Mouse (Mus musculus) urinary bladder, adult 2 months (tissue): ENCODE results near the gene Taf11. TPM values are rescaled to one million over a fixed set of nuclear protein-coding genes. Genes with fewer than 3 reads are reported as not detected.
A peak's percentile ranks its signal among the peaks of the same experiment; 100 is the strongest.

Experiments
- DNase-seq: peaks from one replicate; pipeline ENCODE4 v3.0.0; 2022; ENCODE audit warnings: low spot score
- polyA plus RNA-seq: library from polyadenylated mRNA; depleted of rRNA; stranded (reverse); fragments of >200 nt; gene quantifications from 2 replicates; pipeline ENCODE4 v1.2.3, GENCODE M21; 2012

The Taf11 gene
- polyA plus RNA-seq, 1 experiment: 32.9 TPM

- no peak for DNase-seq
These were observed 11.0 kb upstream of the Taf11 start for GRCm38 (mm10) chr17:27920676-27921075.

- no peak for DNase-seq
These were observed 6.7 kb upstream of the Taf11 start for GRCm38 (mm10) chr17:27916366-27916765.

- no peak for DNase-seq
These were observed 5.1 kb upstream of the Taf11 start for GRCm38 (mm10) chr17:27914742-27915141.

GRCm38 (mm10) chr17:27911371-27911770 lies 1.7 kb upstream of the Taf11 start:
- DNase-seq: no peak

GRCm38 (mm10) chr17:27908888-27909621 lies 589 bp downstream of the Taf11 start, which contains the start of gene Anks1:
Gene Anks1, plus strand, starts transcription at chr17:27909306.
- DNase-seq: peak; percentile 91

- DNase-seq: no peak
These were observed 1.3 kb downstream of the Taf11 start for GRCm38 (mm10) chr17:27908206-27908887.

- DNase-seq: peak; percentile 92
These were observed 2.0 kb downstream of the Taf11 start for GRCm38 (mm10) chr17:27907512-27908205.

GRCm38 (mm10) chr17:27886499-27887210 lies 23.0 kb downstream of the Taf11 start:
- no peak for DNase-seq

GRCm38 (mm10) chr17:27883994-27884393 lies 25.6 kb downstream of the Taf11 start:
- DNase-seq: no peak

- DNase-seq: no peak
These were observed 26.5 kb downstream of the Taf11 start for GRCm38 (mm10) chr17:27883129-27883528.

- DNase-seq: no peak
These were observed 28.1 kb downstream of the Taf11 start for GRCm38 (mm10) chr17:27881518-27881917.

- no peak for DNase-seq
These were observed 35.1 kb downstream of the Taf11 start for GRCm38 (mm10) chr17:27874510-27874909.

GRCm38 (mm10) chr17:27873583-27873982 lies 36.1 kb downstream of the Taf11 start:
- no peak for DNase-seq

GRCm38 (mm10) chr17:27871851-27872250 lies 37.8 kb downstream of the Taf11 start:
- no peak for DNase-seq

GRCm38 (mm10) chr17:27866737-27867136 lies 42.9 kb downstream of the Taf11 start:
- no peak for DNase-seq

- no peak for DNase-seq
These were observed 44.2 kb downstream of the Taf11 start for GRCm38 (mm10) chr17:27865461-27865860.

- DNase-seq: no peak
These were observed 50.5 kb downstream of the Taf11 start for GRCm38 (mm10) chr17:27859131-27859530.

GRCm38 (mm10) chr17:27857649-27858475 lies 51.8 kb downstream of the Taf11 start:
- no peak for DNase-seq

- peak; percentile 40 for DNase-seq
These were observed 52.6 kb downstream of the Taf11 start for GRCm38 (mm10) chr17:27856798-27857648.

GRCm38 (mm10) chr17:27856265-27856797 lies 53.3 kb downstream of the Taf11 start, which contains the start of gene Uhrf1bp1:
Gene Uhrf1bp1, plus strand, starts transcription at chr17:27856441.
- DNase-seq: peak; percentile 69
